Mouse (Mus musculus) CH12.LX (cell line): ENCODE data around the gene Rspry1.

Experiments used
- JUN ChIP-seq: IDR thresholded peaks from 2 replicates; pipeline ENCODE4 v1.6.1; 2011; ENCODE audit warnings: low read depth, mild to moderate bottlenecking, low read length, improper control_type of control experiment, moderate library complexity; ENCODE audit not compliant: insufficient read depth
- RAD21 ChIP-seq: IDR thresholded peaks from 2 replicates; pipeline ENCODE4 v1.6.1; 2011; ENCODE audit warnings: low read depth, mild to moderate bottlenecking, low read length, improper control_type of control experiment, moderate library complexity

DNA sequence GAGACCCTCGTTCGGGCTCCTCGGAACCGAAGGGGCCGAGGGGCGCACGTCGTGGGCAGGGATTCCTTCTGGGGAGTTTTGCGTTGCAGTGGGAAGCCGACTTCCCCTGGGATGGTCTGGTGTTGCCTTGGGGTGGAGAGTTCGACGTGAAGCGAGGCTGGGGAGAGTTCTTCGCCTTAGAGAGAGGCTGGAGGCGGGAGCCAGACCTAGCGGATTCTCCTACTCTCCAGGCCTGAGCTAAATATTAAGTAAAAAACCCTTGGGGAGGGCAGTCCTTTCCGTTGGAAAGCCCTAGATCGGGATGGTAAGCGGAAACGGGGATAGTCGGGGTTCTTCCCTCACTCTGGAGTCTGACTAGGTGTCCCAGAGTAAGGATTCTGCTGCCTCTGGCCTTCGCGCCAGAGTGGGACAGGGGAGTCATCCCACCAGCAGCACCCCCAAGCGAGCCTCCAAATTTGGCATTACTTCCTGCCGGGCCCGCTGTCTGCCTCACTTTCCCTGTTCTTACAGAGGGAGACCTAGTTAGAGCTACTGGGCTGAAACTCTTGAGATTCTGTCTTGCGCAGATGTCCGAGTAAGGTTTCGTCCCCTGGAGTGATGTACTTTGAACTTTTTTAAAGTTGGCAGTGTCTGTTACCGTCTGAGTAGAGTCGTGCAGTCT lies 864 bp downstream of the Rspry1 start:
- TF ChIP-seq RAD21 = no peak
- no peak for TF ChIP-seq JUN
